Mouse (Mus musculus): ENCODE measurements around the gene Atat1. TPM values are rescaled to one million over a fixed set of nuclear protein-coding genes. Genes with fewer than 3 reads are reported as not detected.

Atat1 gene
- polyA plus RNA-seq, 1 experiment from 2014 or later: 143 TPM

DNA sequence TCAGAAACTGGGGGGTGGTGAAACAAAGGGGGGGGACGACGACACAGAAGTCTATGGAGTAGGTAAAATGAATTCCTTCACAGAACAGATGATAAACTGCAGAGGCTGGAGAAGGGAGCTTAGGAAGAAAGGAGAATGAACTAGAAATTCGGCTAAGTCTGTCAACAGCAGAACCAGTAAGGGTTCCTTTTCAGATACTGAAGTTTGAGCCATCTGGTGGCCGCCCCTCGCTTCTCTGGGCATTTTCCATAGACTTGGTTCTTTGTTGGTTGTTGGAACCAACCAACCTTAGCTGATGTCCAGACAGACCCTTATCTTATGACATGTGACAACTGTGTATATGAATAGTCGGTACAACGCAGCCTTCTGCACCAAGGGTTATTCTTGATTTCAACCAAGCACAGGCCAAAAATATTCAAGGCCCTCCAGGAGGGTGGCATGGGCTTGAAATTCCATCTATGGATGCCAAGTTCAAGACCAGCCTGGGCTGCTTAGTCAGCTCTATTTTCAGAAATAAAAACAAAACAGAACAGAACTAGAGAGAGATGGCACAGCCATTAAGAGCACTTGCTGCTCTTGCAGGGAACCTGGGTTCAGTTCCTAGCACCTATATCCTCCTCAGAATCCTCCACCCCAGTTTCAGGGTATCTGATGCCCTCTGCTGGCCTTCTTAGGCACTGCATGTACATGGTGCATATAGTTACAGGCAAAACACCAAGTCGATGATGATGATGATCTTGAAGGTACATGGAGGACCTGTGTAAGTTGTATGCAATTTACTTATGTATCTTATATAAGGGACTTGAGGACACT is 38.8 kb downstream of the Atat1 start:
- 0 out of 2 replicates have a peak, but pooled peaks cover 3% of the 10 kb centered on the region for H3K9me3 ChIP-seq
- peak overlapping the region; percentile 67 for H3K4me3 ChIP-seq (replicated peaks)
- peaks cover 59% of the 10 kb centered on the region for H3K36me3 ChIP-seq
- peak overlapping the region; percentile 76; the same call in 1 of the 2 replicates for H3K27ac ChIP-seq
- peak overlapping the region; percentile 79; the same call in 1 of the 2 replicates for H3K9ac ChIP-seq (replicated peaks)
- peak overlapping the region; percentile 98 for H3K4me2 ChIP-seq
- ATAC-seq (ENCODE audit: insufficient number of reproducible peaks, insufficient read depth, low FRiP score, low TSS enrichment, low read depth): no peak
- 88% methylated on average over 8 of the region's 8 CpGs for WGBS
- H3K27me3 ChIP-seq: no peaks in the 10 kb centered on the region
- H3K4me1 ChIP-seq (replicated peaks): peaks cover 45% of the 10 kb centered on the region

DNA sequence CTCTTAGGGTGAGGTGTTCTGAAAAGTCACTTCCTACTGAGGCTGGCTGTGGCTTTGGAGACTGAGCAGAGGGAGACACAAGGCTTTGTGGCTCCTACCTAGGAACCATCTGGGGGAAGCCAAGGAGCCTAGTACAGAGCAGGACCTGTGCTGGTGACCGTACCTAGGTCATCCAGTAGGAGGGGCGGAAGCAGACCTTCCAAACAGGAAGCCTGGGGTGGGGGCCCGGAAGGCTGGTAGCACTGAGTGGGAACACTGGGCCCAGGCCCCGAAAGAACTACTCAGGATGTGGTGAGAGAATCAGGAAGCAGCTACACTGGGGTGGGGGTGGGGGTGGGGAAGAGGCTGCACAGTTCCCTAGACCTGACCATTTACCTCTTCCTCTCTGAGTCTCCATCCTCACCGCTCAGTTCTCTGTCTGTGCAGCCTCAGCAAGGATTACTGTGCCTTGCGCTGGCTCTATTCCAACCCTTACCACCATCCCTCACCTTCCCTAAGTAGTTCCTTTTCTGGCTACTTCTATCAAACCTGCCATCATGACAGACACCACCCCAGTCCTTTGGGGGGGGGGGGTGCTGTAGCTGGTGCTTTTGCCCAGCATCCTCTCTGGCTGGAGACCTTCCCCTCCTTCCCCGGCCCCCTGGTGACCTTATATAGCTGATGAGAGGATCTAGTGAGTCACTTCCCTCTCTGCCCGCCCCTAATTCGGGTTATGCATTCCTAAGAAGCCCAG is 39.6 kb downstream of the Atat1 start:
- Histone ChIP-seq H3K36me3 (peaks cover 54% of the 10 kb centered on the region), H3K27ac (peak overlapping the region; percentile 76), H3K4me1 (replicated peaks) (peaks cover 45% of the 10 kb centered on the region), H3K27me3 (no peaks in the 10 kb centered on the region), H3K4me2 (peak overlapping the region; percentile 98), H3K9ac (replicated peaks) (peak overlapping the region; percentile 79), H3K4me3 (replicated peaks) (peak overlapping the region; percentile 67), H3K9me3 (0 out of 2 replicates have a peak, but pooled peaks cover 3% of the 10 kb centered on the region)
- ATAC-seq (ENCODE audit: insufficient number of reproducible peaks, insufficient read depth, low FRiP score, low TSS enrichment, low read depth): no peak
- 61% methylated on average over 9 of the region's 9 CpGs for WGBS

DNA sequence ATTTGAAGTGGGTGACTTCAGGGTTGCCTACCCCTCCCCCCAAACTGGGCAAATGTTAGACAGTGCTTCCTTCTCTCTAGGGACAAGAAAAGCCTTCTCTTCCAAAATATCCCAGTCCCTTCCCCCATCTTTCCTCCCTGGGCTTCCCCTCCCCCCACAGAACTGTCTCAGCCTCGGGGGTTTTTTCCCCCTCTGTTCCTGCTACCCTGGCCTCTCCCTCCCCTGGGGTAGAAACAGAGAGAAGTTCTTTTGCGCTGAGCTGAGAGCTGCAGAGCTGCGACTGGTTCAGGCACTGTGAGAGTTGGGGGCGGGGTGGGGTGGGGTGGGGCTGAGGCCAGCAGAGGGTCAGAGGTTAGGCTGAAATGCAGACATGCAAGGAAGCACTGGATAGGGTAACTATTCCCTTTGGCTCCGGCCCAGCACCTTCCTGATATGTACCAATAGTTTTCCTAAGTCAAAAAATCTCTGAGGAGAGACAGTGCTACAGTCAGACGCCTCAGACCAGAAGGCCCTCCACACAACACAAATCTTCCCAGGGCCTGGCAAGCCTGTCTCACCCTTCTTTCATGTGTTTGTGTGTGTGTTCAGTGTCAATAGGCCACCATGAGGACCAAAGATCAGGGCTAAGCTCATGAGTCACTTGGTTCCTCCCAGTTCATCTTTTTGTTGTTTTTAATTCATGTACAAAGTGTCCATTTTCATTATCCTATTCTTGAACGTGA is 40.4 kb downstream of the Atat1 start:
- Histone ChIP-seq H3K4me1 (replicated peaks) (peaks cover 52% of the 10 kb centered on the region), H3K4me2 (peak overlapping the region; percentile 98), H3K4me3 (replicated peaks) (peak overlapping the region; percentile 67), H3K27me3 (no peaks in the 10 kb centered on the region), H3K36me3 (peaks cover 47% of the 10 kb centered on the region), H3K9me3 (0 out of 2 replicates have a peak, but pooled peaks cover 3% of the 10 kb centered on the region), H3K9ac (replicated peaks) (peak overlapping the region; percentile 79), H3K27ac (peak overlapping the region; percentile 76)
- 6% methylated on average over 7 of the region's 7 CpGs for WGBS
- no peak for ATAC-seq (ENCODE audit: insufficient number of reproducible peaks, insufficient read depth, low FRiP score, low TSS enrichment, low read depth)

DNA sequence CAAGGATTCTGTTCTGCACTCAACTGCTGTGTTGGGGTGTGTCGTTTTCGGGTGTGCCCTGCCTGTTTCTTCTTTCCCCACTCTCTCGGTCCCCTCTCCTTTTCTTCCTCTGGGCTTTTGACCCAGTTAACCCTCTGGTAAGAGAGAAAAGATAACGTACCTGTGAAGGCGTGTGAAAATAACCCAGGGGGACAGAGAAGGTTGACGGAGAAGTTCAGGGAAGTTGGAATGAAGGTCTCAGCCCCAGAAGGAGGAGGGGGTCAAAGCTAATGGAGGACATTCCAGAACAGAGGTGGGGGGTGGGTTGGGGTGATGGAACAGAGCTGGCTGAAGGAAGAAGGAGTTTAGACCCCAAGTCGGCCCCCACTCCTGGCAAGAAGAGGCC is 40.9 kb downstream of the Atat1 start:
- ATAC-seq (ENCODE audit: insufficient number of reproducible peaks, insufficient read depth, low FRiP score, low TSS enrichment, low read depth): no peak
- 7% methylated on average over 7 of the region's 7 CpGs for WGBS

DNA sequence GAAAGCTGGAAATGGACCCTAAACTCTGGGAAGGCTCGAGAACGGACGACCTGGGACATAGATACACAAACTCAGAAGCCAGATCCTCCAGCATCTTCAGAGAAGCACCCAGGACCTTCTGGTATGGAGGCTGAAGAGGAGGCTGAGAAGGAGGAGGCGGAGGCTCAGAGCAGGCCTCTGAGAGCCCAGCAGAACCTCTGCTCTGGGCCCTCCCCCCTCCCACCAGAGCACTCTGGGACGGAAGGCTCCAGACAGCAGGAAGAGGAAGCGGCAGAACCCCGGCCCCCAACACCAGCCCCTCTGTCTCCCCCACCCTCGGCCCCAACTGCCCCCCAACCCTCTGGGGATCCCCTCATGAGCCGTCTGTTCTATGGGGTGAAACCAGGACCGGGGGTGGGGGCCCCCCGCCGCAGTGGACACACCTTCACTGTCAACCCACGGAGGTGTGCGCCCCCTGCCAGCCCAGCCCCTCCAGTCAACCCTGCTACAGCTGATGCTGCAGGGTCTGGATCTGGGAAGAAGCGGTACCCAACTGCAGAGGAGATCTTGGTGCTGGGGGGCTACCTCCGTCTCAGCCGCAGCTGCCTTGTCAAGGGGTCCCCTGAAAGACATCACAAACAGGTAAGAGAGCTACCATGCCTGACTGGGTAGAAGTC is 41.6 kb downstream of the Atat1 start:
- Histone ChIP-seq H3K27me3 (no peaks in the 10 kb centered on the region), H3K4me1 (replicated peaks) (peaks cover 50% of the 10 kb centered on the region), H3K27ac (peak overlapping the region; percentile 76), H3K36me3 (peaks cover 47% of the 10 kb centered on the region), H3K9ac (replicated peaks) (peak overlapping the region; percentile 79), H3K9me3 (0 out of 2 replicates have a peak, but pooled peaks cover 3% of the 10 kb centered on the region), H3K4me2 (peak overlapping the region; percentile 98), H3K4me3 (replicated peaks) (peak overlapping the region; percentile 67)
- no peak for ATAC-seq (ENCODE audit: insufficient number of reproducible peaks, insufficient read depth, low FRiP score, low TSS enrichment, low read depth)
- WGBS: 33% methylated on average over 17 of the region's 17 CpGs

More for the DNA sequence above, 40.9 kb downstream of the Atat1 start:
- Histone ChIP-seq H3K36me3 (peaks cover 47% of the 10 kb centered on the region), H3K27ac (peak overlapping the region; percentile 76), H3K9me3 (0 out of 2 replicates have a peak, but pooled peaks cover 3% of the 10 kb centered on the region), H3K27me3 (no peaks in the 10 kb centered on the region), H3K9ac (replicated peaks) (peak overlapping the region; percentile 79), H3K4me1 (replicated peaks) (peaks cover 55% of the 10 kb centered on the region), H3K4me3 (replicated peaks) (peak overlapping the region; percentile 67), H3K4me2 (peak overlapping the region; percentile 98)

DNA sequence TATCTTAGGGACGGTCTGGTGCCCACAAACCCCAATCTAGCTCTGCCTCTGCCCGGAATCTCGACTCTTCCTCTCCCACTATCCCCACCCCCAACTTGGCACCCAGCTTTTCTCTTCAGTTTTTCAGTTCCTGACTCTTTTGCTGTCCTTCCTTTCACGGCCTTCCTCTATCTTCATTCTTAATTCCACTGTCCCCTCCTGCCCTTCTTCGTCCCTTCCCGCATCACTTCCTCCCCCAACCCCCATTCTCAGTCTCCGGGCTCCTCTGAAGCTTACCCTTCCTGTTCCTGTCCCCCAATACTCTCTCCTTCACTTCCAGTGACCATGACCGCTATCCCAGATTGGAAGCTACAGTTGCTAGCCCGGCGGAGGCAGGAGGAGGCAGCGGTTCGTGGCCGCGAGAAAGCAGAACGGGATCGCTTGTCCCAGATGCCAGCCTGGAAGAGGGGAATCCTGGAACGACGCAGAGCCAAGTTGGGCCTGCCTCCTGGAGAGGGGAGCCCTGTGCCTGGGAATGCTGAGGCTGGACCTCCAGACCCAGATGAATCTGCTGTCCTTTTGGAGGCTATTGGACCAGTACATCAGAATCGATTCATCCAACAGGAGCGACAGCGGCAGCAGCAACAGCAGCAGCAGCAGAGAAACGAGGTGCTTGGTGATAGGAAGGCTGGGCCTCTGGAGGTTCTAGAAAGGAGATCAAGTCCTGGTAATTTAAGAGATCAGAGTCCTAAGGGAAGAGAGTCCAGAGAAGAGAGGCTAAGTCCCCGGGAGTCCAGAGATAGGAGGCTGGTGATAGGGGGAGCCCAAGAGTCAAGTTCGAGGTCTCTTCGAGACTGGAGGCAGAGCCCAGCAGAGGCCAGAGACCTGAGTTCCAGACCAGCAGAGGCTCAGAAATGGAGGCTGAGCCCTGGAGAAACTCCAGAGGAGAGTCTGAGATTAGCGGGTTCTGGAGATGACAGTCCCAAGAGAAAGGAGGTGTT is 42.7 kb downstream of the Atat1 start:
- Histone ChIP-seq H3K27me3 (no peaks in the 10 kb centered on the region), H3K4me1 (replicated peaks) (peaks cover 49% of the 10 kb centered on the region), H3K9me3 (0 out of 2 replicates have a peak, but pooled peaks cover 3% of the 10 kb centered on the region), H3K27ac (peak overlapping the region; percentile 96), H3K9ac (replicated peaks) (peak overlapping the region; percentile 79), H3K36me3 (peaks cover 39% of the 10 kb centered on the region), H3K4me2 (peak overlapping the region; percentile 98), H3K4me3 (replicated peaks) (peak overlapping the region; percentile 67)
- WGBS: 8% methylated on average over 26 of the region's 26 CpGs
- no peak for ATAC-seq (ENCODE audit: insufficient number of reproducible peaks, insufficient read depth, low FRiP score, low TSS enrichment, low read depth)

DNA sequence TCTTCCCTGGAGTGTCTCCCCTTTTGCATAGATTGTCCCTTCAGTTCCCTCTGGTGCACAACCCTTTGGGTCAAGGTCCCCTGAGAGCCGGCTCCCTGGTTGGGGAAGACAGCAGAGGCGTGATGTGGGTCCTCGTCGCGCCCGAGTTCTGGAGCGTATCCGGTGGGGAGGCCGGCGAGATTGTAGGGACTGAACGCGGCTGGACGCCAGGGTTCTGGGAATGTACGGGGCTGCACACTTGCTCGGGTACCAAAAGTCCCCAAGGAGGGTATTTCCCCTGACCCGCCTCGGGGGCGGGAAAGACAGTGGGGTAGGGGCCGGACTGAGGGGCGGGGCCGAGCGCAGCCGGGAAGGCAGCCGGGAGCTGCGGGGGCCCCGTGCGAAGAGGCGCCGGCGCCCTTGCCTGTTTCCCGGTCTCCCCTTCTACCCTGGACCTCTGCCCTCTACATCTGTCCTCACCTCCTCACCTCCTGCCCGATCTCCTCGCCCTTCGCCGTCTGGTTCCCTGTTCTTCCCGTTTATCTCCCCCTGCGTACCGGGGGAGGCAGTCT is 43.5 kb downstream of the Atat1 start:
- H3K9ac ChIP-seq (replicated peaks): peak overlapping the region; percentile 79
- H3K9me3 ChIP-seq: 0 out of 2 replicates have a peak, but pooled peaks cover 3% of the 10 kb centered on the region
- H3K27ac ChIP-seq: peak overlapping the region; percentile 96
- peak overlapping the region; percentile 67 for H3K4me3 ChIP-seq (replicated peaks)
- peak; percentile 44; the same call in 1 of the 2 replicates for ATAC-seq (ENCODE audit: insufficient number of reproducible peaks, insufficient read depth, low FRiP score, low TSS enrichment, low read depth)
- peaks cover 49% of the 10 kb centered on the region for H3K4me1 ChIP-seq (replicated peaks)
- no peaks in the 10 kb centered on the region for H3K27me3 ChIP-seq
- H3K4me2 ChIP-seq: peak overlapping the region; percentile 98
- 1% methylated on average over 31 of the region's 38 CpGs for WGBS
- peaks cover 33% of the 10 kb centered on the region for H3K36me3 ChIP-seq

DNA sequence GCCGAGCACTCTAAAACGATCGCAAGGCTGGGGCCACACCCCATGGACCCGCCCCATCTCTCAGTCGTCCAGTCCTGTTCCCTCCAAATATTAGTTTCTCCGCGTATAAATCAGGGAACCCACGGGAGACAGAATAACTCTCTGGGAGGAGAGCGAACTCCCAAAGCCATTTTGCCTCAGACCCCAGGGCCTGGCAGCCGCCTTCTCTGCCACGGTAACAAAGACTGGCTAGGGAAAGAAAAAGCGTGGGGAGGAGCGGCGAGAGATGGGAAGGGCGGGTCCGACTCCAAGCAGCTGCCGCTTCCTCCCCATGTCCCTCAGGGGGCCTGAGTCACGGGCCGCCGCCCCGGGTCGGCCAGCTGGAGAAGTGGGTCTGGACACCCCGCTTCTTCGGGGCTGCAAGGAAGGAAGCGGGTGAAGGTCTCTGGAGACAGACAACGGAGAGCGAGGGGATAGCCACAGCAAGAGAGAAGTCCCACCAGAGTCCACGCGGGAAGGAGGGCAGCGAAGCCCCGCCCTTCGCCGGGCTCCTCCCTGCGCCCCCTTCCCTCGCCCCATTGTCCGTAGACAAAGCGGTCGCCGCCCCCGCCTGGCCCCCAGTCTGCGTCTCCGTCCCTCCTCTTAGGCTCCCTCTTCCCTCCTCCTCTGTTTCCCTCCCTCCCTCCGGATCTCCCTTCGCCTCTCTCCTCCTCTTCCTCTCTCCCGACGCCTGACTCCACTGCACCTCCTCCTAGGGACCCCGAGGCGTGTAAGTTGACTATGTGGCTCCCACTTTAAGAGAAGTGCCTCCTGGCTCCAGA is 44.2 kb downstream of the Atat1 start, which contains the start of gene Ppp1r18:
Gene Ppp1r18 (plus strand): TSS at position 113 of the 800 bp plus-strand sequence.
- Histone ChIP-seq H3K4me3 (replicated peaks) (peak within 1 kb of the TSS; percentile 67), H3K27me3 (no peaks in the 10 kb centered on the region), H3K9me3 (0 out of 2 replicates have a peak, but pooled peaks cover 2% of the 10 kb centered on the region), H3K4me1 (replicated peaks) (peaks cover 49% of the 10 kb centered on the region), H3K4me2 (peak within 1 kb of the TSS; percentile 98), H3K36me3 (peaks cover 26% of the 10 kb centered on the region; the same call in 1 of the 2 replicates), H3K9ac (replicated peaks) (peak within 1 kb of the TSS; percentile 79), H3K27ac (peak within 1 kb of the TSS; percentile 96)
- peak; percentile 51 for ATAC-seq (ENCODE audit: insufficient number of reproducible peaks, insufficient read depth, low FRiP score, low TSS enrichment, low read depth)
- under 1% methylated on average over 47 of the region's 48 CpGs for WGBS
